Mouse (Mus musculus): ENCODE results near the gene Grhl1. TPM values are rescaled to one million over a fixed set of nuclear protein-coding genes. Genes with fewer than 3 reads are reported as not detected.
A peak's percentile ranks its signal among the peaks of the same experiment; 100 is the strongest.
"Not testable (repeated sequence)": the region's sequence is repeated elsewhere in the genome, so short reads cannot be mapped to it uniquely, and the experiment has no call there.

The Grhl1 gene
- polyA plus RNA-seq, 1 experiment from 2014 or later, result 0.48 TPM

DNA sequence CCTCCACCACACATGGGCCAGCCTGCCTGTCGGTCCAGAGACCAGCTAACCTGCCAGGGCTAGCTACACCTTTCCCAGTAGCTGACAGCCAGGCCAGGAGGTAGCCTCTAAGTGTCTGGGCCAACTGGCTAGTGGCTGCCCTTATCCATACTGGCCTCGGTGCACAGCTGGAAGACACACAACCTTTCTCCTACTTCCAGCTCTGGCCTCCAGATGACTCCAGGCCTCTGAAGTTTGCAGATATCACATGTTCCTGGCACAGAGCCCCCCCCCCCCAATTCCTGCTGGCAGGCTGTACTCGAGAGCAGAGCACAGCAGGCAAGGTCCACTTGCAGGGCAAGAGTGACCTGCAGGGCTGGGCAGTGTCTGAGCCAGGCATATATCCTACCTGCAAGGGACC lies 55.1 kb downstream of the Grhl1 start:
- H3K4me2 ChIP-seq (replicated peaks), result no peak overlapping the region
- H3K36me3 ChIP-seq, result no peaks in the 10 kb centered on the region
- no peak for ATAC-seq
- no peaks in the 10 kb centered on the region for H3K27me3 ChIP-seq
- no peak overlapping the region for H3K9ac ChIP-seq (replicated peaks)
- no peaks in the 10 kb centered on the region for H3K9me3 ChIP-seq
- WGBS, result 62% methylated on average over 3 of the region's 3 CpGs
- no peak overlapping the region for H3K27ac ChIP-seq
- no peak overlapping the region for H3K4me3 ChIP-seq (replicated peaks)
- H3K4me1 ChIP-seq (replicated peaks), result peaks cover 13% of the 10 kb centered on the region

DNA sequence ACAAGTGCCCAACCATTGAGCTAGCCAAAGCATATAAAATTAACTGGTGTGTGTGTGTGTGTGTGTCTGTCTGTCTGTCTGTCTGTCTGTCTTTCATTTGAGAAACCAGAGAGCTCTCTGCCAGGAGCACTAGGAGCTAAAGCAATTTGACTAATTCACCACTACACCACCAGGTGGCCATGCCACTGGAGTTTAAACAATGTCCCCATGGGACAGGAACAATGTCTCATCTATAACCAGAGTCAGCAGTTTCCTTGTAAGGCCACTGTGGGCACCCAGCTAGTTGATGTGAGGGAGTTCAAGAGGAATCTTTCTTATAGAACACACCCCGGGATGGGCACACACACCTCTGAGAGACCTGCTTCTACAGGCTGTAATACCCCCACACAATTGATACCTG lies 58.1 kb downstream of the Grhl1 start:
- WGBS, result 91% methylated on average over 1 of the region's 1 CpGs
- H3K27me3 ChIP-seq, result no peaks in the 10 kb centered on the region
- no peaks in the 10 kb centered on the region for H3K36me3 ChIP-seq
- H3K4me1 ChIP-seq (replicated peaks), result no peaks in the 10 kb centered on the region
- no peaks in the 10 kb centered on the region for H3K9me3 ChIP-seq
- no peak overlapping the region for H3K4me2 ChIP-seq (replicated peaks)
- H3K27ac ChIP-seq, result no peak overlapping the region
- no peak overlapping the region for H3K4me3 ChIP-seq (replicated peaks)
- H3K9ac ChIP-seq (replicated peaks), result no peak overlapping the region
- ATAC-seq, result no peak

DNA sequence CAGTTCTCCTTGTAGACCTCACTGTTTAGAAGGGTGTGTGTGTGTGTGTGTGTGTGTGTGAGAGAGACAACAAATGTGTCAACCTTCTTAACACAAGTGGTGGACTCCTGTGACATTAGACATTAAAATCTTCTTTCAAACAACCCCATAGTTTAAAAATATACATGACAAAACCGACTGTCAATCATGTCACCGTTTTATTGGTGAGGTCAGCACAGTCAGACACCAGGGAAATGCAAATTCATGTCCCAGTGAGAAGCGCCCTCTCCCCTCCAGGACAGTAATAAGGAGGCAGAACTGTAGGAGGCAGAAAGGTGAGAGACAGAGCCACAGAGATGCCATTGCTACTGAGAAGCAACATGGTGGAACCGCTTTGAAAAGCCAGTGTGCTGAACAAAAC lies 60.3 kb downstream of the Grhl1 start:
- H3K27ac ChIP-seq, result no peak overlapping the region
- H3K9me3 ChIP-seq, result no peaks in the 10 kb centered on the region
- no peaks in the 10 kb centered on the region for H3K27me3 ChIP-seq
- no peak overlapping the region for H3K4me2 ChIP-seq (replicated peaks)
- ATAC-seq, result no peak
- H3K4me3 ChIP-seq (replicated peaks), result no peak overlapping the region
- no peaks in the 10 kb centered on the region for H3K36me3 ChIP-seq
- H3K9ac ChIP-seq (replicated peaks), result no peak overlapping the region
- WGBS, result 68% methylated on average over 4 of the region's 4 CpGs
- H3K4me1 ChIP-seq (replicated peaks), result no peaks in the 10 kb centered on the region

DNA sequence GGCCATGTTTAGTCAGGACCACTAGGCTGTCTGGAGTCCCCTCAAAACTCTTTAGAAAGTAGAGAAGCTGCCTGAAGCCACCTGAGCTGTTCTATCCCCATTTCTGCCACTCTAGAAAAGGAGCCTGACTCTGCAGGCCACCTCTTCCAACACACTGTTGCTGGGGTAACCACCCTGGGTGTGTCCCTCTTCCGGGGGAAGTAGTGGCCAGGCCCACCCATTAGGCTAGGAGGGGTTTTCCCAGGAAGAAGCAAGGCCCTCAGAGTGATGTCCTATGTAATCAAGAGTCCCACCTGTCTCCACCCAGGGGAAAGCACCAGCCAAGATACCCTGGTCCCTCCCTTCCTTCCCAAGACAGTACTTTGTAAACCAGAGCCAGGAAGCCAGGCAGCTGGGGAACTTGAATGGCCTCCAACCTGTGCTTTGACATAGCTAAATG lies 61.7 kb downstream of the Grhl1 start:
- Histone ChIP-seq H3K4me1 (replicated peaks) (no peaks in the 10 kb centered on the region), H3K4me3 (replicated peaks) (no peak overlapping the region), H3K27ac (no peak overlapping the region), H3K27me3 (no peaks in the 10 kb centered on the region), H3K9me3 (no peaks in the 10 kb centered on the region), H3K9ac (replicated peaks) (no peak overlapping the region), H3K36me3 (no peaks in the 10 kb centered on the region), H3K4me2 (replicated peaks) (no peak overlapping the region)
- no peak for ATAC-seq
- WGBS, result 73% methylated on average over 1 of the region's 1 CpGs

DNA sequence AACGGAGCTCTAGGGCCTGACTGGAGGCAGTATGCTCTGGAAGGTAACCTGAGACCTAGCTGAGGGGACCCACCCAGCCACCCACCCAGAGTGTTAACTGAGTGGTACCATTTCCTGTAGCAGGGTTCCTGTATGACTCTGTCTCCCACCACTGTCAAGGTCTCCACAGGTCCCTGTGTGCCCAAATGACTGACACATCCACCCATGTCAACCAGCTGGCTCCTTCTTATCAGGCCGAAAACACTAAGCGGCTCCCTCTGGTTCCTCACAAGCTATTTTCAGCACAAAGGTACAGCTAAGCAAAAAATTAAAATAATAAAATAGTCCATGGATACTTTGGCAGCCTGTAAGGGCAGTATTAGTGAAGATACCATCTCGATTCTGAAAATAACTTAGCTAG lies 62.1 kb downstream of the Grhl1 start:
- H3K27me3 ChIP-seq, result no peaks in the 10 kb centered on the region
- H3K9ac ChIP-seq (replicated peaks), result no peak overlapping the region
- H3K4me1 ChIP-seq (replicated peaks), result no peaks in the 10 kb centered on the region
- no peak overlapping the region for H3K4me3 ChIP-seq (replicated peaks)
- H3K4me2 ChIP-seq (replicated peaks), result no peak overlapping the region
- H3K36me3 ChIP-seq, result no peaks in the 10 kb centered on the region
- H3K27ac ChIP-seq, result no peak overlapping the region
- 84% methylated on average over 4 of the region's 4 CpGs for WGBS
- H3K9me3 ChIP-seq, result no peaks in the 10 kb centered on the region
- no peak for ATAC-seq

DNA sequence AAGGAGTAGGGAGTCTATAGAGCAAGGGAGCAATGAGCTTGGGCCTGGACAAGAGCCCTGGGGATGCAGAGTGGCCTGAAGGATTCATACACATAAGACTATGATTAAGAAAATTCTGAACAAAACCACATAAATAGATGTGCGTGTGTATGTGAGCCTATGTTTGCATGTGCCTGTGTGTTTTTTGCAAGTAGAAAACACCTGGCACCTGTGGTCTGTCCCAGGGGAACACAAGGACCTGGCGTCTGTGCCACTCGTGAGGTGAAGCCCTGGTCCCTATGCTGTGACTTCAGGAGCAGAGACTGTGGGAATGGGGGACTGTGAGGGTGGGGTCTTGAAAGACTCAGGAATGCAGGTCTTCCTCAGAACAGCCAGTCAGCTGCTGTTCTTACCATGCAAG lies 62.6 kb downstream of the Grhl1 start:
- H3K4me1 ChIP-seq (replicated peaks), result no peaks in the 10 kb centered on the region
- no peak overlapping the region for H3K27ac ChIP-seq
- H3K4me3 ChIP-seq (replicated peaks), result no peak overlapping the region
- H3K36me3 ChIP-seq, result no peaks in the 10 kb centered on the region
- H3K9ac ChIP-seq (replicated peaks), result no peak overlapping the region
- no peaks in the 10 kb centered on the region for H3K9me3 ChIP-seq
- no peak for ATAC-seq
- no peaks in the 10 kb centered on the region for H3K27me3 ChIP-seq
- H3K4me2 ChIP-seq (replicated peaks), result no peak overlapping the region
- 93% methylated on average over 3 of the region's 3 CpGs for WGBS

DNA sequence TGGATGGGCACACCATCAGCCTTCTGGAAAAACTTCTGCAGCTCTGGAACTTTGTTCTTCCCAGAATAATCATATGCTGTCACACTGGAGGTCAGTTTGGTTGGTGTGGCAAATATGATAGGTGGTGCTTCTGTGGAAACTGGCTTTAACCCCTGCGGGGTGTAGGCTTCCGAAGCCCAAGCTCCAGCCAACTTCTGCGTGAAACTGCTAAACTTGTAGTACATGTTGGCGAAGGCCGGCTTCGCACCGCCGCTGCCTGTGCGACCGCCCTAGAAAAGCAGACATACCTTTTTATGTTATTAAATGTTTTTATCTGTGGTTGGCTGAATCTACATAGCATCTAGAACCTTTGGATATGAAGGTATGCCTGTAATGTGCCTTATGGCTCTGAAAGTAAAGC lies 66.7 kb downstream of the Grhl1 start:
- 96% methylated on average over 10 of the region's 10 CpGs for WGBS
- not testable (repeated sequence) for H3K9ac ChIP-seq (replicated peaks); H3K4me1 ChIP-seq (replicated peaks); H3K27me3 ChIP-seq; ATAC-seq; H3K4me3 ChIP-seq (replicated peaks); H3K36me3 ChIP-seq; H3K4me2 ChIP-seq (replicated peaks); H3K27ac ChIP-seq; H3K9me3 ChIP-seq

DNA sequence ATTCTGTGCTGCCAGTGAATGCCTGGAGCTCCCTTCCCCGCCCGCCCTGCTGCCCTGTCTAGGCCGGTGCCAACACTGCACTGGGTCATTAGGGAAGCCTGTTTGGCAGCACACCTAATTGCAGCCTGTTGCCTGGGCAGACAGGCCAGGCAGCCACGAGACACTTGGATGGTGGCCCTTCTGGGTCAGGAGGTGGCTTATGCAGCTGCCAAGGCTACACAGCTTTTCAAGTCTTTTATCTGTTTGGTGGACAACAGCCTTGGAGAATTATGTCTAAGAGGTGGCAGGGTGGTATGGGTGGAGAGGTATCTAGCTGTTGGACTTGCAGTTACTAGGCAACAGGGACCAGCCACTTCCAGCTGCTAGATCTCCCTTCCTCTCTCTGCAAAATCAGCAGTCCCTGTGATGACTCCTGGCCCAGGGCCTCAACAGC lies 70.3 kb downstream of the Grhl1 start:
- Histone ChIP-seq H3K27ac (no peak overlapping the region), H3K4me2 (replicated peaks) (no peak overlapping the region), H3K9ac (replicated peaks) (no peak overlapping the region), H3K36me3 (no peaks in the 10 kb centered on the region), H3K4me1 (replicated peaks) (no peaks in the 10 kb centered on the region), H3K9me3 (no peaks in the 10 kb centered on the region), H3K4me3 (replicated peaks) (no peak overlapping the region), H3K27me3 (no peaks in the 10 kb centered on the region)
- 65% methylated on average over 4 of the region's 4 CpGs for WGBS
- ATAC-seq, result peak; percentile 86

DNA sequence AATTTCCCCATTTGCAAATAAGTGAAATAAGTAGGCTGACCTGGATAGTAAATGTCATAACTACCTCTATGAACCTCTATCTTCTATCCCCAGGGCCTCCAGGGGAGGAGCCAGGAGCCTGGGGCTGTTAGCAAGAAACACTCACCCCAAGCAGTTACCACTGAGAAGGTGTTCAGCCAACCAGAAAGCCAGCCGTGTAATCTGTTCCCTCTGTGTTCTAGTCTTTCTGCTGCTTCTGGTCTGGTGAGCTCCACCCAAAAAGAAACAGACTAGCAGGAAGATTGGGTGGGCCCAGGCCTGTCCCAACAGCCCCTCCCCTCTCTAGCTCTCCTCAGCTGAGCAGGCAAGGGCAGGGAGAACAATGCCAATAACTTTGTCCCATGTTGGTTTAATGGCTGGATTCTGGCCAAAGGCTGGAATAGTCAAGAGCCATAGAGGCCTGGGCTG lies 72.1 kb downstream of the Grhl1 start:
- Histone ChIP-seq H3K27me3 (no peaks in the 10 kb centered on the region), H3K4me2 (replicated peaks) (no peak overlapping the region), H3K36me3 (no peaks in the 10 kb centered on the region), H3K27ac (no peak overlapping the region), H3K9ac (replicated peaks) (no peak overlapping the region), H3K4me3 (replicated peaks) (no peak overlapping the region), H3K9me3 (no peaks in the 10 kb centered on the region), H3K4me1 (replicated peaks) (no peaks in the 10 kb centered on the region)
- no peak for ATAC-seq
- WGBS, result 43% methylated on average over 1 of the region's 1 CpGs

DNA sequence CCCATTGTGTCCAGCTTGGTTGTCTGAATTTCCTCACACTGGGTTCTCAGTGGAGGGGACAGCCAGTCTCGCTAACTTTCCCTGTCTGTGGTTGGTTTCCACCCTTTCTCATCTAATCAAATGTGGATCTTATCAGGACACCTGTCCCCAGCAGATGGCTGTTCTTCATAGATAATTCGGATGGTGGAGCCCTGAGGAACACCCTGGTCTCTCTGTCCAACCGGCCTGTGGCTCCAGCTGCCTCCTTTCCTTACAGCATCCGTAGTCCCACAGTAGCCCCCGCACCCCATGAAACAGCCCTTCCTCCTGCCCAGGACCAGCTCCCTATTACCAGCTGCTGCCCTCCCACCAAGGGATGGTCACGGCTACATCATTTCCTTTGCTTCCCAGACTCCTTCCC lies 73.8 kb downstream of the Grhl1 start:
- H3K9ac ChIP-seq (replicated peaks), result no peak overlapping the region
- H3K4me3 ChIP-seq (replicated peaks), result no peak overlapping the region
- 84% methylated on average over 6 of the region's 6 CpGs for WGBS
- no peak overlapping the region for H3K4me2 ChIP-seq (replicated peaks)
- peaks cover 8% of the 10 kb centered on the region for H3K4me1 ChIP-seq (replicated peaks)
- H3K27me3 ChIP-seq, result peaks cover 8% of the 10 kb centered on the region; the same call in 1 of the 2 replicates
- H3K9me3 ChIP-seq, result no peaks in the 10 kb centered on the region
- H3K27ac ChIP-seq, result no peak overlapping the region
- no peak for ATAC-seq
- H3K36me3 ChIP-seq, result no peaks in the 10 kb centered on the region

DNA sequence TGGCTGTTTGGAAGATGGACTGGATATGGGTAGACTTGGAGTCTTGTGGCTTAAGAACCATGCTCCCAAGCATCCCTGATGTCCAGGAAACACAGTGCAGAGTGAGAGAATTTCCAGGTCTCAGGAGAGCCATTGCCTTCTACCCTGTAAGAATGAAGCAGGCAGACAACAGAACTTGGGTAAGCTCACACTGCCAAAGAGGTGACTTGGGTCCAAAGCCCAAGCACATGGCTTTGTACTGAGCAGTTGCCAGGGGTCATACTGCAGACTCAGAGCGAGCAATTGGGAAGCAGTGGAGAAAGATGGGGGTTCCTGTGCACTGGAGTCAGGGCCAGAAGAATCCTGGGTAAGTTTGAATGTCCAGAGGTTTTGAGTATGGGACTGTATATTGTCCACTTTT lies 76.0 kb downstream of the Grhl1 start:
- H3K4me2 ChIP-seq (replicated peaks), result no peak overlapping the region

DNA sequence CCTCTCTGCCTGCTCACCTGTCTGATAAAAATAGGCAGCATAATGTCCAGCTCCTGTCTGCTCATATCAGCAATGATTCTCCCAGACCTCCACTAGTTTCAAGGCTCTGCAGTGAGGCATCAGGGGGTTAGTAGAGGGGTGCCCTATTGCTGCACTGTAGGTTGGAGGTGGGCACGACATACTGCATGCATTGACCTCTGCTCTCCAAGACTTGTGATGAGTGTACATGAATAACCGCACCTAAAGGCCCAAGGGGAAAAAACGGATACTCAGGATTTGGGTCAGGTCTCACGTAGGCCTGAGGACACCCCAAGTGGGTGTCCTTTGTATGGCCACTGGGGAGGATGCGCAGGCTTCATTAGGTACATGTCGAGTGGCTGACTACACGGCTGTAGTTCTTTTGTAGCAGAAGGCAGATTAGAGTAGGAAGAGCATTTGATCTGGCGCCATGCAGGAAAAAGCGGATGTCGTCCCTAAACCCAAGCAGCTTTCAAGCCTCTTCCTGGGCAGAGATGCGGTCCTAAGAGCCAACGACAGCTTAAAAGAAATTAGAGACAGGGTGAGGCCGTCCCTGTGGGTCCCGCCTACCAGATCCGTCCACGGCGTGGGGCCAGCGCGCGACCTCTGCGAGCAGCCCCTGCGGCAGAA lies 78.5 kb downstream of the Grhl1 start:
- peak; percentile 24 for ATAC-seq
- Histone ChIP-seq H3K4me2 (replicated peaks) (peak overlapping the region; percentile 68), H3K36me3 (peaks cover 18% of the 10 kb centered on the region), H3K4me1 (replicated peaks) (peaks cover 29% of the 10 kb centered on the region), H3K4me3 (replicated peaks) (peak overlapping the region; percentile 70), H3K27ac (peak overlapping the region; percentile 94), H3K9ac (replicated peaks) (peak overlapping the region; percentile 54), H3K9me3 (no peaks in the 10 kb centered on the region), H3K27me3 (peaks cover 8% of the 10 kb centered on the region; the same call in 1 of the 2 replicates)
- 2% methylated on average over 22 of the region's 22 CpGs for WGBS

More for the DNA sequence above, 76.0 kb downstream of the Grhl1 start:
- H3K9ac ChIP-seq (replicated peaks), result no peak overlapping the region
- H3K36me3 ChIP-seq, result no peaks in the 10 kb centered on the region
- H3K27ac ChIP-seq, result no peak overlapping the region
- WGBS, result 68% methylated on average over 1 of the region's 1 CpGs
- no peak overlapping the region for H3K4me3 ChIP-seq (replicated peaks)
- ATAC-seq, result no peak
- H3K9me3 ChIP-seq, result no peaks in the 10 kb centered on the region
- peaks cover 8% of the 10 kb centered on the region; the same call in 1 of the 2 replicates for H3K27me3 ChIP-seq
- H3K4me1 ChIP-seq (replicated peaks), result peaks cover 21% of the 10 kb centered on the region

DNA sequence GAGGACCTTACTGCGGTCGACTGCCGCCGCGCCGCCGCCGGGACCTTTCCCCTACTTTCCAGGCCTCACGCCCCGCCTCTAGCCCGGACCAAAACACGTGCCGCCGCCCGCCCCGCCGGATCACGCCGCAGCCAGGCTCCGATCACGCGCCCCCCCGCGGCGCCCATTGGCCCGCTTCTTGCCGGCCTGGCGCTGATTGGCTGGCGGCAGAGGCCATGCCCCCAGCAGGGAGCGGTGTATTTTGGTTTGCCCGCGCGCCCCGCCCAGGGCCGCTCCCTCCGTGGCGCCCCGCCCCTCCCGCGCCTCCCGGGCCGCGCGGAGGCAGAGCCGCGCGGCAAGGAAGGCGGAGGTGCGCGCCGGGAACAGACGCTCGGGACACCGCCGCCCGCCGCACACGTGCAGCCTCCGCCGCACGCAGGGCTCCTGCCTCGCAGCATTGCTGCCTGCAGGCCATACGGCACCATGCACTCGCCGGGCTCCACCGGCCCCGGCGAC lies 79.0 kb downstream of the Grhl1 start, which contains the start of gene Klf11:
Gene Klf11, plus strand, starts transcription at position 212 of the 495 bp plus-strand sequence.
- H3K9ac ChIP-seq (replicated peaks), result peak within 1 kb of the TSS; percentile 88
- H3K4me1 ChIP-seq (replicated peaks), result peaks cover 35% of the 10 kb centered on the region
- ATAC-seq, result peak; percentile 91
- H3K36me3 ChIP-seq, result peaks cover 22% of the 10 kb centered on the region
- H3K4me2 ChIP-seq (replicated peaks), result peak within 1 kb of the TSS; percentile 68
- under 1% methylated on average over 60 of the region's 68 CpGs for WGBS
- peak within 1 kb of the TSS; percentile 94 for H3K27ac ChIP-seq
- H3K9me3 ChIP-seq, result no peaks in the 10 kb centered on the region
- H3K4me3 ChIP-seq (replicated peaks), result peak within 1 kb of the TSS; percentile 70
- peaks cover 8% of the 10 kb centered on the region; the same call in 1 of the 2 replicates for H3K27me3 ChIP-seq
